Mouse (Mus musculus) adrenal gland, adult 18-20 months (tissue): ENCODE results near the gene Knl1. TPM values are rescaled to one million over a fixed set of nuclear protein-coding genes. Genes with fewer than 3 reads are reported as not detected.
"Not testable (repeated sequence)": the region's sequence is repeated elsewhere in the genome, so short reads cannot be mapped to it uniquely, and the experiment has no call there.

ENCODE experiments used
- DNase-seq, 2 experiments: peaks; one replicate each; pipeline ENCODE4 v3.0.0; 2021 to 2022; ENCODE audit warnings: low spot score in 2 of 2
- long read RNA-seq, 2 experiments: library from polyadenylated mRNA; stranded (forward); transcript quantifications; one replicate each; pipeline ENCODE4 v2.0.0; 2021
- total RNA-seq, 2 experiments: library from RNA; stranded (reverse); gene quantifications; 1 replicate in 1 of 2; 2 replicates in 1 of 2; pipeline ENCODE4 v1.2.3; 2021

Gene Knl1
- total RNA-seq = under 1 TPM; 0.33 to 0.45 TPM
- long read RNA-seq, experiment 1 = 0 reads
- long read RNA-seq, experiment 2, partial matches to known transcripts = 0 of 1 reads
- long read RNA-seq, experiment 2, other reads (novel, unspliced or antisense) = 1 of 1 reads

DNA sequence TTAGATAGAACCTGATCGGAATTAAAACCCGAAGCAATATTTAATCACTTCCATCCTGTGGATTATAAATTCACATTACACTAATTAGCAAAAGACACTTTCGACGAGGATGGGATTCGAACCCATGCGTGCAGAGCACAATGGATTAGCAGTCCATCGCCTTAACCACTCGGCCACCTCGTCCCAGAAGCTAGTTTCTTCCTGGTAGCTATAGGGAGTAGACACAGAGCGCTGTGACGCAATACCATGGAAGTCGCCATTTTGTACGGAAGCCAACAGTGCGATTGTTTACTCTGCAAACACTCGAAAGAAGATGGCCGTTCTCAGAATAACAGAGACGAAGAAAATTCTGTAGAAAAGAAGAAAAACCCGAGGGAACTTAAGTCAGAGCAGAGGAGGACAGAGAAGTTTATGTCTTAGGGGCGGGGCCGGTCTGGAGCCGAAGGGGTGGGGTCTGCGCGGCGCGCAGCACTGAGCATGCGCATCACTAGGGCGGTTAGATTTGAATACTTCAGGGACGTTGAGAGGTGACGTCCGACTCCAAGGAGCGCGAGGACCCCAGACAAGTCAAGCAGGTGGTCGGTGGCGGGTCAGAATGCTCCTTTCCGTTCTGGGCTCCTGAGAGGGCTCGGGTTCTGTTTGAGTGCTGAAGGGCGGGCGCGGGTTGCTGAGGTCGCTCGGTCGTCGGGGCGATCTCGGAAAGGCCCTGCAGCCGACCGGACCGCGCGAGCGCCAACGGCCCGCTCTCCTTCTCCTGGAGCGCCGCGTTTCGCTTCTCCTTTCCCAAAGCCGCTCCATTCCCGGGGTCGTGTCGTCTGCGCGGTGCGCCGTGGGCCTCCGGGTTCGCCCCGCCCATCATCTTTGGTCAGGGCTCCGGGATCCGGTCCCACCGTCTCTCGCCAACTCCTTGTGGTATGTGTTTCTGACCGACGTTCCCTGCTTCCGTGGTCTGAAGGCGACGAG is at the start of gene Knl1:
TSS of gene Knl1 (plus strand) at position 471 of the 963 bp plus-strand sequence.
- peak; percentile 94 to 98 for DNase-seq

DNA sequence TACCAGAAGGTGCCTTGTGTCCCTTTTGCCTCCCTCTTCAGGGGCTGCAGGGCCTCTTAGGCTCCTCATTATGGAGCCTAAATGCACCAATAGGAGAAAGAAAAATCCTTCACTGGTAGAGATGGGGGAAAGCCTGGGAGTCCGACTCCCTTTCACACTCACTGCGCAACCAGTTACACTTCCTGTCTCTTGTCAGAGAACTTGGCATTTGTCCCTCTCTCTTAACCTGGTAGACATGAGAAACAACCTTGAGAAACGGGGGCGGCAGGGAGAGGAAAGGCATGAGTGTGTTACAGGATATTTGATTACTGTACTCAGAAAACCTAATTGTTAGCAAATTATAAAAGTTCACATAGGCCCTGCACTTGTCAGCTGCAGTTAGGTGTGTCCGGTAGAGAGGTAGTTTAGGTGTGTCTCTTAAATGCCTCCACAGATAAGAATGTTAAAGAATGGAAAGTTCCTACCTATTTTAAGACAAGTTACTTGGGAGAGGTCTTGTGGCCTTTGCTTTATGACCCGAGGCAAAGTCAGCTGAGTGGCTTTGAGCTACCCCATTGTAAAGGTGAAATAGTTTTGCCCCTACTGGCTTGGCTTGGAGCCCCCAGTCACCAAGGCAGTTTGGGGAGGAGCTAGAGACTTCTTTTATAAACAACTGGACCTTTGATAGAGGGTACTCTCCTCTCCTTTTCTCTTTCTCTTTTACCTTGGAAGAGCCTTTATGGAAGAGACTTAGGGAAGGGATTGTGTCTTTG is 48.6 kb upstream of the Knl1 start:
- no peak for DNase-seq

GRCm38 (mm10) chr2:118999025-118999639 is 47.8 kb upstream of the Knl1 start:
- DNase-seq = no peak

DNA sequence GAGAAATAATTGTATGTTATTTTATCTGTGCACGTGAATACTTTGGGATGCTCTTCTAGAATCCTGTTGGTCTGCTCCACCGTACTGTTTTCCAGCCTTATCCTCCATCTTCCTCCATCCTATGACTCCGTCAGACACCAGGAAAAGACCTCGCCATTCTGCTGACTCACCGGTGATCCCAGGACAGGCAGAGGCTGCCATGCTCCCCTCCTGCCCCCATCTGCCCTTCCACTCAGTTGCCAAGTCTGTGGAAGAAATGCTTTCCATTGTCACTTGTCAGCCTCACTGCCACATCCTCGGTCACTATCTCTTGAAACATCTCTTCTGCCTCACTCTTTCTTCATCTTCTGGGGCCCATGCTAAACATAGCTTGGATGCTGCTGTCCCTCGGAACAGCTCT is 40.0 kb upstream of the Knl1 start:
- DNase-seq = no peak

- DNase-seq = no peak
Observed at GRCm38 (mm10) chr2:119009376-119009775, 37.5 kb upstream of the Knl1 start.

GRCm38 (mm10) chr2:119014989-119015388 is 31.9 kb upstream of the Knl1 start:
- DNase-seq = no peak

GRCm38 (mm10) chr2:119015604-119016180 is 31.2 kb upstream of the Knl1 start:
- peak in 1 of 2 experiments; percentile 14 for DNase-seq

GRCm38 (mm10) chr2:119016312-119016711 is 30.6 kb upstream of the Knl1 start:
- DNase-seq = not testable (repeated sequence)

GRCm38 (mm10) chr2:119017647-119018046 is 29.3 kb upstream of the Knl1 start:
- DNase-seq = no peak

GRCm38 (mm10) chr2:119018391-119019122 is 28.4 kb upstream of the Knl1 start:
- DNase-seq = no peak

- no peak for DNase-seq
Observed at GRCm38 (mm10) chr2:119019131-119019530, 27.8 kb upstream of the Knl1 start.

DNA sequence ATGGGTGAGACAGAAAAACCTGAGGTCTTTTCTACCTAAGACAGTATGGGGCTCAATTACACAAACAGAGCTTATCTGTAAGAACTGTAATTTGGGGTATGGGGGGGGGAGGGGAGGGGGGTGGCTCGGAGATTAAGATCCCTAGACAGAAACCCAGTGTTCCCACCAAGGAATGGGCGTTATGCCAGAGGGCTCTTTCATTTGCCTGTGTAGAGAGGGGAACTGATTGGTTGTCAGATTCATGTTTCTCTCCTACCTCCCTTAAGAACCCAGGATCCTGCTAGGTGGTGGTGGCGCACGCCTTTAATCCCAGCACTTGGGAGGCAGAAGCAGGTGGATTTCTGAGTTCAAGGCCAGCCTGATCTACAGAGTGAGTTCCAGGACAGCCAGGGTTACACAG is 27.4 kb upstream of the Knl1 start:
- no peak for DNase-seq

DNA sequence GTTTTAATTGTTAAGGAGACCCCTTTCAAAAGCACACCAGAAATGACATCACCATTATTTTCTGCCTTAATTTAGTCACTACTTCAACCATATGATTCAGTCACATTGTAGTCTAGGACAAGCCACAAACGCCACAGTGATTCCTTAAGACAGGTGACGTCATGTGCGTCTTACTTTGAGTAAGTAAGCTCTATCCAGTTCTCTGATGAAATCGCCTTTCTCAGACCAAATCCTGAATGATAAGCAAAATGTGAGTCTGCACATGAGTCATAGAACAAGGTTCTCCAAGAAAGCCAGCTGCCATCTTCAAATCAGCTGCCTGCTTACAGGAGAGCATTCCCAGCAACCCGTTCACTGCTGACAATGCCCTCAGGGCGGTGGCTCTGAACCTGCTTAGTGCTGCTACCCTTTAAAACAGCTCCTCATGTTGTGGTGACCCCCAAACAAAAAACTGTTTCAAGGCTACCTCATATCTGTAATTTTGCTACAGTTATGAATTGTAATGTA is 23.7 kb upstream of the Knl1 start:
- DNase-seq = no peak

DNA sequence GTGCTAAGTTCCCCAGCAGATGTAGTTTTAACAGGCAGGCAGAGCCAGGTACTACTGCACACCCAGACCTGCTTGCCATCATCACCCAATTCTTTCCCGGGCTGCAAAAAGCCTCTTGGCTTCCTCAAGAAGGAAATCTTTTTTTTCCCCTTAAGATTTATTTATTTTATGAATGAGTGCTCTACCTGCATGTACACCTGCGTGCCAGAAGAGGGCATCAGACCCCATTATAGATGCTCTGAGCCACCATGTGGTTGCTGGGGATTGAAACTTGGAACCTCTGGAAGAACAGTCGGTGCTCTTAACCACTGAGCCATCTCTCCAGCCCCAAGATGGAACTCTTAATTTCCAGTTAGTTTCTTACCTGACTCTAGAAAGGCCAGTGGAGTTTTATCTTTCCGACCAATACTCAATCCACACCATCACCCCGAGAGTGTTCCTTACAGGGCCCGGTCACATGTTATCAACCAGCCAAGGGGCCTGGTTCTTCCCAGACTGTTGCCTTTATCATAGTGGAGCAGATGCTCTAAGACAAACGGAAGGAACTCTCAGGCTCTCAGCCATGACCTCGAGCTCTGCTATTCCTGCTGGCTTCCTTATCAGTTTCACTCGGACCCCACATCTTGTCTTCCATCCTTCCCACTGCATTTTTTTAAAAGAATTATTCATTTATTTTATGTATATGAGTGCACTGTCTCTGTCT is 22.2 kb upstream of the Knl1 start:
- no peak for DNase-seq

GRCm38 (mm10) chr2:119025239-119025616 is 21.7 kb upstream of the Knl1 start:
- no peak for DNase-seq

GRCm38 (mm10) chr2:119026951-119027350 is 20.0 kb upstream of the Knl1 start:
- no peak for DNase-seq

- peak; percentile 84 for DNase-seq
Observed at GRCm38 (mm10) chr2:119028941-119029551, 17.9 kb upstream of the Knl1 start, which contains the start of gene Ccdc32. Gene Ccdc32, minus strand, starts transcription at chr2:119029393.

DNA sequence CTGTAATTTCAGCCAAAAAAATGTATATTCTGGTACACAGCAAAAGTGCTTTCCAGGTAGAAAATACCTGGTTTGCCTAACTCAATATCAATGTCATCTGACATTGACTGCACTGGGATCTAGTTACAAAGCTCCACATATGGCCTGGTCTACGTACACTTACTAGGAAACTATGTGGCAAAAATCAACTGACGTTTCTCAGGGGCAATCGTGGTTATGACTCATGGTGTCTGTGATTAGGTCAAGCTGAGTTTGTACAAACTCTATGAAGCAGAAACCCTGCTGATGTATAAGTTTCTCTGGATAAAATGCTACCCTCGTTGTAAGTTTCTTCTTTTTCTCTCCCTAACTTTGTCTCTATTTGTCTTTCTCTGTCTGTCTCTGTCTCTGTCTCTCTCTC is 14.7 kb upstream of the Knl1 start:
- no peak for DNase-seq
